In the genomic region with DNA sequence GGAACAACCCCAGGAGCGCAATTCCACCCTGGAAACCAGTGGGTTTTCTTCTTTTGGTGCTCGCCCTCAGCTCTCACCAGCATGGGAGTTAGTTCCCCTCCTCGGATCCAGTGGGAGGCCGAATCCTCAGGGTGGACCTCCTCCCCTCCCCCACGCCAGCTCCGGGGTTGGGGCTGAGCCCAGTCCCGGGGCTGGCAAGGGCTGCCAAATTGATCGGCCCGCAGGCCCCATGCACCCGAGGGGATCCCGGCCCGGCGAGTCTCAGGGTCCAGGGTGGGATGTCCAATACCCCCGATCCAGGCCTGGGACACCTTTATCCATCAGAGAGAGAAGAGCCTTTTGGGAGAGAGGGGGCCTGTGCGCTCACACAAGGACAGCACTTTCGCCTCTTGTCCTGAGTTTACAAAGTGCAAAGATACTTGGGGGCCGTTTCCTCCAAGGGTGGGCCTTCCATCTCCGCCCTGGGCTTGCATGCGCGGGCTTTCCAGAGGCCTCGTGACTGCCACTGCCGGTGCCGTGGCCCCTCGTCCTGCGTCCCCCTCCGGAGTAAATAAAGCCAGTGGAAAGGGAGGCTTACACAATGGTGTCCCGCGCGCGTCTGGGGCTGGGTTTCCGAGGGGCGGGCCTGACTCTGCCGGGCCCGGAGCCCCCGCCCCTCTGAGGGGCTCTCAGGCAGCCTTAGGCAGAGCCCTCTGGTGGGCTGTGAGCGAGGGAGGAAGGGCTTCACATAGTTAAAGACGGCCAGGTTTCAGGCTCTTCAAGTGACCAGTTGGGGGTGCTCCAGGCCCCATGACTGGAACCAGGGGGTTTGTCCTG, we compare ENCODE assay signal across 8 mouse cellular contexts.
DNase-seq lines count a peak whose midpoint lies in the region; ATAC-seq and TF ChIP-seq lines count a peak whose summit lies in the region.

No protein-coding gene starts in this region.

- H3K4me1 ChIP-seq in embryonic facial prominence, embryonic 15.5 days: peaks cover 86% of the 10 kb centered on the region
- H3K4me1 ChIP-seq in limb, embryonic 14.5 days (ENCODE audit: control insufficient read depth, insufficient read depth, low read length): peaks cover 49% of the 10 kb centered on the region
- H3K4me1 ChIP-seq in midbrain, embryonic 14.5 days (ENCODE audit: control insufficient read depth, insufficient read depth, low read length): peaks cover 34% of the 10 kb centered on the region

- H3K4me2 ChIP-seq in embryonic facial prominence, embryonic 15.5 days (replicated peaks): peak overlapping the region; percentile 88
- H3K4me2 ChIP-seq in limb, embryonic 14.5 days (replicated peaks; ENCODE audit: low read depth, low read length, severe bottlenecking): peak overlapping the region; percentile 88
- H3K4me2 ChIP-seq in midbrain, embryonic 14.5 days (ENCODE audit: low read length): peak overlapping the region; percentile 71

- no peaks in the 10 kb centered on the region for H3K27me3 ChIP-seq in embryonic facial prominence, embryonic 15.5 days
- H3K27me3 ChIP-seq in limb, embryonic 14.5 days (ENCODE audit: control insufficient read depth, insufficient read depth, low read length): no peaks in the 10 kb centered on the region
- no peaks in the 10 kb centered on the region for H3K27me3 ChIP-seq in midbrain, embryonic 14.5 days (ENCODE audit: control insufficient read depth, insufficient read depth, low read length)

- H3K9me3 ChIP-seq in embryonic facial prominence, embryonic 15.5 days (replicated peaks): no peaks in the 10 kb centered on the region
- no peaks in the 10 kb centered on the region for H3K9me3 ChIP-seq in limb, embryonic 14.5 days (ENCODE audit: control insufficient read depth, low read length)
- no peaks in the 10 kb centered on the region for H3K9me3 ChIP-seq in midbrain, embryonic 14.5 days (ENCODE audit: control insufficient read depth, low read length)

- peak; percentile 43; the same call in 1 of the 2 replicates for TF ChIP-seq POLR2A in limb, embryonic 14.5 days (IDR thresholded peaks at IDR 0.05; ENCODE audit: borderline replicate concordance, extremely low read depth, insufficient read depth, insufficient read length)

- under 1% methylated on average over 37 of the region's 37 CpGs for WGBS in embryonic facial prominence, embryonic 15.5 days
- 0% methylated on average over 30 of the region's 37 CpGs for WGBS in limb, embryonic 14.5 days
- under 1% methylated on average over 37 of the region's 37 CpGs for WGBS in midbrain, embryonic 14.5 days

- H3K27ac ChIP-seq in embryonic facial prominence, embryonic 15.5 days (replicated peaks): peak overlapping the region; percentile 93
- H3K27ac ChIP-seq in limb, embryonic 14.5 days (replicated peaks; ENCODE audit: low read depth, low read length): peak overlapping the region; percentile 88
- 0 out of 2 replicates have a peak overlapping the region, but pooled peaks have one; percentile 26 for H3K27ac ChIP-seq in midbrain, embryonic 14.5 days (replicated peaks; ENCODE audit: low read depth, low read length)

- H3K4me3 ChIP-seq in embryonic facial prominence, embryonic 15.5 days (replicated peaks): peak overlapping the region; percentile 81
- peak overlapping the region; percentile 82 for H3K4me3 ChIP-seq in limb, embryonic 14.5 days (replicated peaks; ENCODE audit: low read length)
- peak overlapping the region; percentile 44 for H3K4me3 ChIP-seq in midbrain, embryonic 14.5 days (replicated peaks; ENCODE audit: low read depth, low read length)

- H3K36me3 ChIP-seq in embryonic facial prominence, embryonic 15.5 days: no peaks in the 10 kb centered on the region
- 0 out of 2 replicates have a peak, but pooled peaks cover 8% of the 10 kb centered on the region for H3K36me3 ChIP-seq in limb, embryonic 14.5 days (ENCODE audit: control insufficient read depth, insufficient read depth, low read length)
- H3K36me3 ChIP-seq in midbrain, embryonic 14.5 days (ENCODE audit: control insufficient read depth, insufficient read depth, low read length): no peaks in the 10 kb centered on the region

- ATAC-seq in embryonic facial prominence, embryonic 15.5 days (ENCODE audit: insufficient number of reproducible peaks, low FRiP score, low TSS enrichment, low read depth): peak; percentile 61
- peak; percentile 78 for ATAC-seq in limb, embryonic 14.5 days (ENCODE audit: low FRiP score, low read depth)
- ATAC-seq in midbrain, embryonic 14.5 days (ENCODE audit: low FRiP score, low TSS enrichment): peak; percentile 70

- H3K9ac ChIP-seq in embryonic facial prominence, embryonic 15.5 days: peak overlapping the region; percentile 65
- peak overlapping the region; percentile 76 for H3K9ac ChIP-seq in limb, embryonic 14.5 days (ENCODE audit: low read depth, low read length, severe bottlenecking)
- peak overlapping the region; percentile 60 for H3K9ac ChIP-seq in midbrain, embryonic 14.5 days (replicated peaks; ENCODE audit: low read length)

- DNase-seq in B cell, adult 2 months: peak; percentile 30 to 31
- peak; percentile 68 for DNase-seq in MN1 (ENCODE audit: low spot score)
- peak; percentile 72 for DNase-seq in heart, postnatal 4 days
- peak; percentile 82 for DNase-seq in limb, embryonic 14.5 days (ENCODE audit: low spot score)
- peak; percentile 80 for DNase-seq in midbrain, embryonic 14.5 days
- peak; percentile 84 for DNase-seq in thymus, postnatal 0 days (ENCODE audit: low spot score)
- no peak for DNase-seq in urinary bladder, postnatal 10 days (ENCODE audit: low spot score)

Comparison
In these comparisons a context has a peak if more than half of its experiments do, and no peak if none do; other contexts are left out.
1. H3K27ac ChIP-seq: peak in every context shown above with its lines; median percentile 93 in embryonic facial prominence, embryonic 15.5 days; 88 in limb, embryonic 14.5 days; 26 in midbrain, embryonic 14.5 days.